25 mouse cellular contexts compared by ENCODE assay signal in genomic region chr2:167651622-167652021, GRCm38 (mm10). TPM values are rescaled to one million over a fixed set of nuclear protein-coding genes. Genes with fewer than 3 reads are reported as not detected.
DNase-seq lines count a peak whose midpoint lies in the region; ATAC-seq and TF ChIP-seq lines count a peak whose summit lies in the region.
"Had no signal": no experiment of that assay in that cellular context is flagged by ENCODE, and none has a peak within 500 bp of the region (broad histone marks: within the 10 kb centered on the region; RNA-seq: fewer than 3 reads in every experiment).

No protein-coding gene starts in this region.

- no peak for ATAC-seq in cerebellum, adult (ENCODE audit: insufficient number of reproducible peaks, low FRiP score, low TSS enrichment)
- ATAC-seq in hindbrain, embryonic 11.5 days (ENCODE audit: low FRiP score) = no peak
- ATAC-seq: activated CD4-positive, CD25-positive, alpha-beta regulatory T cell, adult 4 months; CD4-positive, CD25-positive, alpha-beta regulatory T cell, adult 4 months; forebrain, embryonic 15.5 days had no signal

- intact Hi-C loops in left cerebral cortex, postnatal 4 days (cut with DNase I) = no loop called here
- intact Hi-C loops in left cerebral cortex, postnatal 36 days (cut with DNase I) = no loop called here

- 64% methylated on average over 9 of the region's 9 CpGs for WGBS in cerebellum, adult 2 months
- whole genome bisulfite sequencing in hindbrain, embryonic 10.5 days = 90% methylated on average over 9 of the region's 9 CpGs
- WGBS in hindbrain, embryonic 11.5 days = 85% methylated on average over 9 of the region's 9 CpGs

- no peak overlapping the region for H3K4me2 ChIP-seq in hindbrain, embryonic 11.5 days (replicated peaks; ENCODE audit: low read depth, low read length)
- H3K4me2 ChIP-seq: embryonic facial prominence, embryonic 13.5 days; forebrain, embryonic 15.5 days; heart, embryonic 15.5 days; liver, embryonic 11.5 days had no signal

- no peaks in the 10 kb centered on the region for H3K27me3 ChIP-seq in cerebellum, adult 2 months (ENCODE audit: control insufficient read depth, insufficient read depth, low read length)
- H3K27me3 ChIP-seq in hindbrain, embryonic 10.5 days (ENCODE audit: insufficient read depth, poor library complexity, severe bottlenecking) = no peaks in the 10 kb centered on the region
- no peaks in the 10 kb centered on the region for H3K27me3 ChIP-seq in hindbrain, embryonic 11.5 days (ENCODE audit: control insufficient read depth, insufficient read depth, low read length)
- H3K27me3 ChIP-seq: embryonic facial prominence, embryonic 13.5 days; forebrain, embryonic 15.5 days; heart, embryonic 15.5 days had no signal

- TF ChIP-seq CTCF in cerebellum, adult 2 months (IDR thresholded peaks at IDR 0.05; ENCODE audit: borderline replicate concordance, insufficient read depth, low read depth, low read length) = no peak

- H3K4me3 ChIP-seq in cerebellum, adult 2 months (replicated peaks; ENCODE audit: insufficient read depth, low read depth, low read length) = no peak overlapping the region
- H3K4me3 ChIP-seq in hindbrain, embryonic 10.5 days = no peak overlapping the region
- H3K4me3 ChIP-seq in hindbrain, embryonic 11.5 days (ENCODE audit: low read depth, low read length) = no peak overlapping the region
- H3K4me3 ChIP-seq: embryonic facial prominence, embryonic 13.5 days; forebrain, embryonic 15.5 days; heart, embryonic 15.5 days; midbrain, embryonic 10.5 days had no signal

- TF ChIP-seq POLR2A in cerebellum, adult 2 months (IDR thresholded peaks at IDR 0.05; ENCODE audit: borderline replicate concordance, insufficient read depth, low read length) = no peak

- peak in 1 of 2 experiments; percentile 43 for DNase-seq in cerebellum, adult 2 months
- no peak for DNase-seq in hindbrain, embryonic 10.5 days (ENCODE audit: low spot score)
- DNase-seq in hindbrain, embryonic 11.5 days (ENCODE audit: low spot score) = no peak
- DNase-seq in left cerebral cortex, postnatal 4 days = peak; percentile 24
- DNase-seq in left cerebral cortex, postnatal 36 days (ENCODE audit: low spot score in 2 of 2) = no peak
- DNase-seq in Muller cell, postnatal 12 days (ENCODE audit: inconsistent ontology term) = peak; percentile 57
- DNase-seq in urinary bladder, postnatal 14 days (ENCODE audit: low spot score) = no peak
- DNase-seq: adrenal gland, postnatal 10 days; cerebellum, adult 11 months; heart, postnatal 4 days; kidney, adult 9 months; lung, adult 18-20 months; lung, postnatal 14 days; right cerebral cortex, postnatal 25 days had no signal

- H3K9ac ChIP-seq in hindbrain, embryonic 11.5 days (ENCODE audit: low read depth, low read length) = no peak overlapping the region
- H3K9ac ChIP-seq: embryonic facial prominence, embryonic 13.5 days; forebrain, embryonic 15.5 days; heart, embryonic 15.5 days had no signal

- peak overlapping the region; percentile 57; the same call in 1 of the 2 replicates for H3K27ac ChIP-seq in cerebellum, adult 2 months (ENCODE audit: insufficient read depth, low read length)
- H3K27ac ChIP-seq in hindbrain, embryonic 10.5 days = 0 out of 2 replicates have a peak overlapping the region, but pooled peaks have one; percentile 30
- no peak overlapping the region for H3K27ac ChIP-seq in hindbrain, embryonic 11.5 days (ENCODE audit: low read depth, low read length)
- H3K27ac ChIP-seq: embryonic facial prominence, embryonic 13.5 days; forebrain, embryonic 15.5 days; heart, embryonic 15.5 days; midbrain, embryonic 10.5 days had no signal

- H3K9me3 ChIP-seq in hindbrain, embryonic 10.5 days = no peaks in the 10 kb centered on the region
- H3K9me3 ChIP-seq in hindbrain, embryonic 11.5 days (ENCODE audit: control insufficient read depth, low read length) = no peaks in the 10 kb centered on the region
- H3K9me3 ChIP-seq: embryonic facial prominence, embryonic 13.5 days; forebrain, embryonic 15.5 days; heart, embryonic 15.5 days; midbrain, embryonic 10.5 days had no signal

- peaks cover 82% of the 10 kb centered on the region for H3K36me3 ChIP-seq in hindbrain, embryonic 10.5 days
- no peaks in the 10 kb centered on the region for H3K36me3 ChIP-seq in hindbrain, embryonic 11.5 days (ENCODE audit: control insufficient read depth, insufficient read depth, low read length)
- H3K36me3 ChIP-seq: forebrain, embryonic 15.5 days had no signal

- peaks cover 8% of the 10 kb centered on the region; the same call in 1 of the 2 replicates for H3K4me1 ChIP-seq in cerebellum, adult 2 months (ENCODE audit: control insufficient read depth, insufficient read depth, low read length)
- peaks cover 8% of the 10 kb centered on the region for H3K4me1 ChIP-seq in hindbrain, embryonic 10.5 days (replicated peaks)
- H3K4me1 ChIP-seq in hindbrain, embryonic 11.5 days (replicated peaks; ENCODE audit: control insufficient read depth, insufficient read depth, low read length) = no peaks in the 10 kb centered on the region
- H3K4me1 ChIP-seq: forebrain, embryonic 15.5 days; heart, embryonic 15.5 days had no signal

RNA-seq across cellular contexts. Expression of gene Gm20431, which starts 9.7 kb away (rescaled TPM):
- 12.2 and 15.1 TPM in 2 replicates for polyA plus RNA-seq in cerebellum, adult 2 months (2012; rRNA removed)
- 4.1 and 6.7 TPM in 2 replicates for polyA plus RNA-seq in hindbrain, embryonic 10.5 days (2016; fragmentation: Nextera tagmentation; extraction: Ambion mirVana)
- polyA plus RNA-seq in hindbrain, embryonic 11.5 days (2014; fragmentation: Nextera tagmentation; extraction: Ambion mirVana) = 4.0 and 8.4 TPM in 2 replicates
- 10 to 100 TPM; 30.8 to 32.7 TPM for total RNA-seq in left cerebral cortex, postnatal 4 days (2021)
- total RNA-seq in left cerebral cortex, postnatal 36 days (2021) = 10 to 100 TPM; 42.3 to 46.8 TPM
- total RNA-seq: common myeloid progenitor, adult 5-6 weeks; monocyte, adult 5-6 weeks had no signal
- polyA plus RNA-seq: activated CD4-positive, CD25-positive, alpha-beta regulatory T cell, adult 4 months; CD4-positive, CD25-positive, alpha-beta regulatory T cell, adult 4 months; neural tube, embryonic 11.5 days had no signal

RNA-seq across cellular contexts. Expression of gene Ube2v1, which starts 19.7 kb away (rescaled TPM):
- polyA plus RNA-seq in cerebellum, adult 2 months (2012; rRNA removed) = 195 and 219 TPM in 2 replicates
- polyA plus RNA-seq in hindbrain, embryonic 10.5 days (2016; fragmentation: Nextera tagmentation; extraction: Ambion mirVana) = 385 and 396 TPM in 2 replicates
- polyA plus RNA-seq in hindbrain, embryonic 11.5 days (2014; fragmentation: Nextera tagmentation; extraction: Ambion mirVana) = 237 and 257 TPM in 2 replicates
- total RNA-seq in left cerebral cortex, postnatal 4 days (2021) = 100 to 1,000 TPM; 217 TPM
- 100 to 1,000 TPM; 246 to 259 TPM for total RNA-seq in left cerebral cortex, postnatal 36 days (2021)

RNA-seq across cellular contexts. Expression of gene Cebpb, which starts 37.1 kb away (rescaled TPM):
- polyA plus RNA-seq in cerebellum, adult 2 months (2012; rRNA removed) = 8.2 and 8.7 TPM in 2 replicates
- 1.1 and 1.5 TPM in 2 replicates for polyA plus RNA-seq in hindbrain, embryonic 10.5 days (2016; fragmentation: Nextera tagmentation; extraction: Ambion mirVana)
- 1.5 and 3.1 TPM in 2 replicates for polyA plus RNA-seq in hindbrain, embryonic 11.5 days (2014; fragmentation: Nextera tagmentation; extraction: Ambion mirVana)
- total RNA-seq in left cerebral cortex, postnatal 4 days (2021) = 1 to 10 TPM; 3.8 to 5.5 TPM
- total RNA-seq in left cerebral cortex, postnatal 36 days (2021) = 10 to 100 TPM; 12.9 to 18.8 TPM

RNA-seq across cellular contexts. Expression of gene Tmem189, which starts 38.0 kb away (rescaled TPM):
- polyA plus RNA-seq in cerebellum, adult 2 months (2012; rRNA removed) = 105 and 113 TPM in 2 replicates
- polyA plus RNA-seq in hindbrain, embryonic 10.5 days (2016; fragmentation: Nextera tagmentation; extraction: Ambion mirVana) = 41.2 and 43.8 TPM in 2 replicates
- 27.5 and 34.0 TPM in 2 replicates for polyA plus RNA-seq in hindbrain, embryonic 11.5 days (2014; fragmentation: Nextera tagmentation; extraction: Ambion mirVana)
- total RNA-seq in left cerebral cortex, postnatal 4 days (2021) = 10 to 100 TPM; 37.6 to 39.2 TPM
- total RNA-seq in left cerebral cortex, postnatal 36 days (2021) = 10 to 100 TPM; 45.2 to 48.3 TPM

Comparison
In these comparisons a context has a peak if more than half of its experiments do, and no peak if none do; other contexts are left out.
1. DNase-seq: peak in left cerebral cortex, postnatal 4 days (single experiment) and Muller cell, postnatal 12 days (single experiment); none in hindbrain, embryonic 10.5 days (single experiment), hindbrain, embryonic 11.5 days (single experiment), left cerebral cortex, postnatal 36 days (0 of 2) and urinary bladder, postnatal 14 days (single experiment).